Mouse (Mus musculus) neural tube, embryonic 14.5 days (tissue): ENCODE measurements around the gene Gatad2b. TPM values are rescaled to one million over a fixed set of nuclear protein-coding genes. Genes with fewer than 3 reads are reported as not detected.
A peak's percentile ranks its signal among the peaks of the same experiment; 100 is the strongest.

Source experiments
- ATAC-seq: fragments of 200-750 bp; cut with Nextera tagmentation; 2 replicates; pipeline ENCODE4 v1.8.0; 2017; ENCODE audit warnings: low read depth, mild to moderate bottlenecking, moderate TSS enrichment, moderate library complexity
- H3K27ac ChIP-seq: fragments of 300-500 bp; sonication (generic); 2 replicates; pipeline ENCODE4 v1.5.1; 2014; ENCODE audit warnings: low read depth, mild to moderate bottlenecking, control low read depth, low read length, moderate library complexity, mixed read lengths
- H3K27me3 ChIP-seq: fragments of 300-500 bp; sonication (generic); 2 replicates; pipeline ENCODE4 v1.6.1; 2014; ENCODE audit warnings: low read length; ENCODE audit not compliant: control insufficient read depth, insufficient read depth
- H3K36me3 ChIP-seq: fragments of 300-500 bp; sonication (generic); 2 replicates; pipeline ENCODE4 v1.6.1; 2014; ENCODE audit warnings: low read length, mixed read lengths; ENCODE audit not compliant: control insufficient read depth, insufficient read depth
- H3K4me1 ChIP-seq: fragments of 300-500 bp; sonication (generic); 2 replicates; pipeline ENCODE4 v1.6.1; 2014; ENCODE audit warnings: low read length; ENCODE audit not compliant: control insufficient read depth, insufficient read depth
- H3K4me2 ChIP-seq: fragments of 300-500 bp; sonication (generic); 2 replicates; pipeline ENCODE4 v1.6.1; 2014; ENCODE audit warnings: mild to moderate bottlenecking, low read depth, low read length, control low read depth
- H3K4me3 ChIP-seq: fragments of 300-500 bp; sonication (generic); 2 replicates; pipeline ENCODE4 v1.5.1; 2014; ENCODE audit warnings: low read depth, low read length, control low read depth, mixed read lengths
- H3K9ac ChIP-seq: fragments of 300-500 bp; sonication (generic); replicated peaks from 2 replicates; pipeline ENCODE4 v1.6.1; 2014; ENCODE audit warnings: low read depth, mild to moderate bottlenecking, control low read depth, low read length, mixed read lengths
- H3K9me3 ChIP-seq: fragments of 300-500 bp; sonication (generic); 2 replicates; pipeline ENCODE4 v1.6.1; 2016; ENCODE audit warnings: low read length; ENCODE audit not compliant: control insufficient read depth
- WGBS: fragments of 180-500 bp; shearing (Covaris S2); extraction: QIAGEN DNeasy Blood & Tissue Kit; methylation state at CpG from one replicate; pipeline ENCODE4 v1.1.7; 2014; 5-methylcytosine and 5-hydroxymethylcytosine counted together
- polyA plus RNA-seq: library from polyadenylated mRNA; unstranded; fragments of >200 nt; fragmentation: Nextera tagmentation; extraction: Ambion mirVana; gene quantifications from 2 replicates; pipeline ENCODE4 v1.2.1, GENCODE M21; 2014

Gatad2b gene
- polyA plus RNA-seq, 1 experiment from 2014 or later = 21.6 TPM

DNA sequence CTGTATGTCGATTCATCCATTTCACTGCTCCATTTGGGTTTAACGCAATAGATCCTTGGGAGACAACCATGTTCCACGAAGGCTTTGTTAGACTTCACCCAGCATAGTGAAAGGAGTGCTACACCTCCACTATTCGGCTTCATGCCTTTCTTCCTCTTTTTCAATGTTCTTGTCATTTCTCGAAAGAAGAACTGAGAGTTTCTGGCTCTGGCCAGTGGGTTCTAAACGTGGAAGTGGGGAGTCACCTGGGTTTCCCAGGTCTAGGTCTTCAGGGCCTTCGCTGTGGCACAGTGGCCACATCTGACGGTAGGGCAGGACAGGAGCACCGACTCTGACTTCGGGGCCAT, 28.3 kb upstream of the Gatad2b start:
- Histone ChIP-seq H3K36me3 (peaks cover 36% of the 10 kb centered on the region), H3K27ac (peak overlapping the region; percentile 93), H3K9me3 (no peaks in the 10 kb centered on the region), H3K4me2 (peak overlapping the region; percentile 65), H3K9ac (peak overlapping the region; percentile 93), H3K4me1 (peaks cover 7% of the 10 kb centered on the region), H3K4me3 (peak overlapping the region; percentile 86), H3K27me3 (no peaks in the 10 kb centered on the region)
- ATAC-seq = no peak
- WGBS = 37% methylated on average over 10 of the region's 10 CpGs

- Histone ChIP-seq H3K4me1 (peaks cover 7% of the 10 kb centered on the region), H3K4me3 (peak within 1 kb of the TSS; percentile 86), H3K4me2 (peak within 1 kb of the TSS; percentile 65), H3K36me3 (peaks cover 29% of the 10 kb centered on the region), H3K27me3 (no peaks in the 10 kb centered on the region), H3K9ac (peak within 1 kb of the TSS; percentile 93), H3K9me3 (no peaks in the 10 kb centered on the region), H3K27ac (peak within 1 kb of the TSS; percentile 93)
- peak; percentile 82 for ATAC-seq
- under 1% methylated on average over 49 of the region's 87 CpGs for WGBS
Measured at GRCm38 (mm10) chr3:90265034-90265931, 27.7 kb upstream of the Gatad2b start, which contains the start of gene Dennd4b. Gene Dennd4b (plus strand): TSS chr3:90265185.

DNA sequence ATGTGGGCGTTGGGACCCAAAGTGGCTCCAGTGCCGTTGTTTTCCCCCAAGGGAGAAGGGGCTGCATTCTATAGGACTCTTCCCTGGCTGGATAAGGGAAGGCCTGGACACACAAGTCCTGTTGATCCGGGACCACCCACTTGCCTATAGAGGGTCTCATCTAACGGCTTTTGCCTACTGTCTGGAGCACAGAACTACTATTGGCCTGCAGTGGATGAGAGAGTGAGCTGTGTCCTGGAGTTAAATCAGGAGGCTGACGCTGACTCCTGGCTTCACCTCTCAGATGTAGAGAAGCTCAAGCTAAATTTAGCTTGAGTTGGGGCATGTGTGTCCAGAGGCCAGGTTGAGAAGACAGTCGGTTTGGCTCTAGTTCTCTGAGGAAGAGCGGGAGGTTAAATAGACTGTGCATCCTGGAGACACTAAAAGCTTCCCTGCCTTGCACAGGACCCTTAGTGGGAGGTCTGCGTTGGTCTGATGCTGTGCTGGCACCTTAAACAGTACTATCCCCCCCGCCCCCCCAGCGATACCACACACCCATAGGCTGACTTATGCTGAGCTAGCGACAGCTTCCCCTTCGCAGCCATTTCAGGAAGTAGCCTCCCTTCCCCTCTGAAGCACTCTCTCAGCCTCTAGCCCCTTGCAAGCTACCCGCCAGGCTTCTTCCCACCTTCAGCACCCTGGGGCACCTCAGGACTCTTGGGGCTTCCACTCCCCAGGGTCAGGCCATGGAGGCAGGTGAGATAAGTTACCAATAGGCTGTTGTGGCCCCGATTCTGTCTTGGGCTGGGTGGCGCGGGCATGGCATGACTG, 26.8 kb upstream of the Gatad2b start:
- H3K4me3 ChIP-seq = peak overlapping the region; percentile 86
- ATAC-seq = peak; percentile 39
- H3K9ac ChIP-seq = peak overlapping the region; percentile 93
- H3K9me3 ChIP-seq = no peaks in the 10 kb centered on the region
- peaks cover 7% of the 10 kb centered on the region for H3K4me1 ChIP-seq
- H3K4me2 ChIP-seq = peak overlapping the region; percentile 65
- 26% methylated on average over 16 of the region's 16 CpGs for WGBS
- no peaks in the 10 kb centered on the region for H3K27me3 ChIP-seq
- peaks cover 26% of the 10 kb centered on the region for H3K36me3 ChIP-seq
- peak overlapping the region; percentile 93 for H3K27ac ChIP-seq

- Histone ChIP-seq H3K9me3 (no peaks in the 10 kb centered on the region), H3K27ac (no peak overlapping the region), H3K36me3 (peaks cover 21% of the 10 kb centered on the region), H3K9ac (no peak overlapping the region), H3K4me3 (no peak overlapping the region), H3K4me2 (no peak overlapping the region), H3K27me3 (no peaks in the 10 kb centered on the region), H3K4me1 (peaks cover 7% of the 10 kb centered on the region)
- 94% methylated on average over 20 of the region's 20 CpGs for WGBS
- no peak for ATAC-seq
Measured at GRCm38 (mm10) chr3:90266901-90267775, 25.8 kb upstream of the Gatad2b start.

DNA sequence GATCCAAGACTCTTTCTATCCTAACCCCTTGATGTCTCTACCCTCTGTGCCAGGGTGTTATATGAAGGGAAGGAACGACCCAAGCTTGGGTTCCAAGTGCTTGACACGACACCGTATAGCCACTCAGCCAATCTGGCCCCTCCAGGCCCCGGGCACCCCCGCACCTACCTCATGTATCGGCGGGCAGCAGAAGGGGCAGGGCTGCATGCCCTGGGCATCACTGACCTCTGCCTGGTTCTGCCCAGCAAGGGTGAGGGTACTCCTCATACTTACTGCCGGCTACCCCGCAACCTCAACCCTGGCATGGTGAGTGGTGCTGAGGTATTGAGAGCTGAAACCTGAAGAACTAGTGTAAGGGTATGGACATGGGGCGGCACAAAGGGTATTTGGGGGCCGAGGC, 24.8 kb upstream of the Gatad2b start:
- no peak overlapping the region for H3K27ac ChIP-seq
- 95% methylated on average over 11 of the region's 11 CpGs for WGBS
- peaks cover 23% of the 10 kb centered on the region for H3K36me3 ChIP-seq
- no peak overlapping the region for H3K4me3 ChIP-seq
- H3K9ac ChIP-seq = no peak overlapping the region
- no peak for ATAC-seq
- no peaks in the 10 kb centered on the region for H3K9me3 ChIP-seq
- no peaks in the 10 kb centered on the region for H3K27me3 ChIP-seq
- no peak overlapping the region for H3K4me2 ChIP-seq
- H3K4me1 ChIP-seq = peaks cover 7% of the 10 kb centered on the region

DNA sequence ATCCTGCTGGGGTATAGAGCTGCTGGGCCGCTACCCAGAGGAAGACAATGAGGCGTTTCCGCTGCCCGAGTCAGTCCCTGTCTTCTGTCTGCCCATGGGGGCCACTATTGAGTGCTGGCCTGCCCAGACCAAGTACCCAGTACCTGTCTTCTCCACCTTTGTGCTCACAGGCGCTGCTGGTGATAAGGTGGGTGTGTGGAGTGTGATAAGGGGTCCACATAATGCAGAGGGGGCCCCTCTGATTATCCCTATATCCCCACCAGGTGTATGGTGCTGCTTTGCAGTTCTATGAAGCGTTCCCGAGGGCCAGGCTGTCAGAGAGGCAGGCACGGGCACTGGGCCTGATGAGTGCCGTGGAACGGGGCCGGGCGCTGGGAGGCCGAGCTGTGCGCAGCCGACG, 24.0 kb upstream of the Gatad2b start:
- no peak overlapping the region for H3K9ac ChIP-seq
- H3K4me1 ChIP-seq = peaks cover 7% of the 10 kb centered on the region
- 90% methylated on average over 16 of the region's 16 CpGs for WGBS
- H3K4me3 ChIP-seq = no peak overlapping the region
- no peak overlapping the region for H3K4me2 ChIP-seq
- no peak for ATAC-seq
- H3K9me3 ChIP-seq = no peaks in the 10 kb centered on the region
- H3K36me3 ChIP-seq = peaks cover 15% of the 10 kb centered on the region; the same call in 1 of the 2 replicates
- H3K27ac ChIP-seq = no peak overlapping the region
- H3K27me3 ChIP-seq = no peaks in the 10 kb centered on the region

DNA sequence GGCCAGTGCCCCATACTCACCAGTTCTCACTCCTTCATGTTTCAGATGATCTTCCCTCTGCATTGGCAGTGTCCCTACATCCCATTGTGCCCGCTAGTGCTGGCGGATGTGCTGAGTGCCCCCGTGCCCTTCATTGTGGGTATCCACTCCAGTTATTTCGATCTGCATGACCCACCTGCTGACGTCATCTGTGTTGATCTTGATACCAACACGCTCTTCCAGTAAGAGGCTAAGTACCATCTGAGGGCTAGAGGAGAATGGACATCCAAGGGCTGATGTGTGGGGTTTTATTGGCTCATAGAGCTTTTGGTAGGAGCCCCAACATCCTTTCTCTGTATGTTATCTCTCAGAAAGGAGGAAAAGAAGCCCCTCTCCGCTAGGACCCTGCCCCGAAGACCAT, 22.2 kb upstream of the Gatad2b start:
- peaks cover 7% of the 10 kb centered on the region for H3K4me1 ChIP-seq
- H3K9ac ChIP-seq = no peak overlapping the region
- peaks cover 20% of the 10 kb centered on the region; the same call in 1 of the 2 replicates for H3K36me3 ChIP-seq
- no peak for ATAC-seq
- H3K9me3 ChIP-seq = no peaks in the 10 kb centered on the region
- H3K4me2 ChIP-seq = no peak overlapping the region
- 98% methylated on average over 8 of the region's 8 CpGs for WGBS
- no peak overlapping the region for H3K27ac ChIP-seq
- H3K4me3 ChIP-seq = no peak overlapping the region
- H3K27me3 ChIP-seq = no peaks in the 10 kb centered on the region

DNA sequence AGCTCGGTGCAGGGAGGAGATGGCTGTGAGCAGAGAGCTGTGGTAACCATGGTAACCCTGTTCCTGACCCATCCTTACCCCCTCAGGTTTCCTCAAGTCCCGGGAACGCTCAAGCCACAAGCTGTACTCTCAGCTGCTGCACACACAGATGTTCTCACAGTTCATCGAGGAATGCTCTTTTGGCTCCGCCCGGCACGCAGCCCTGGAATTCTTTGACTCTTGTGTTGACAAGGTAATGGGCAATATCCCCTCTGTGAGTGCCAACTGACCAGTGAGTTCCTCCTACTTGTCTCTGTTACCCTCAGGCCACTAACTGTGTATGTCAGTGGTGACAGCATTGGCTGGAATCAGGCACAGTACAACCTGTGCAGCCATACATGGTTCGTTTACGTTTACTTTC, 20.8 kb upstream of the Gatad2b start:
- Histone ChIP-seq H3K27me3 (no peaks in the 10 kb centered on the region), H3K27ac (no peak overlapping the region), H3K9me3 (no peaks in the 10 kb centered on the region), H3K9ac (no peak overlapping the region), H3K4me2 (no peak overlapping the region), H3K4me1 (no peaks in the 10 kb centered on the region), H3K4me3 (no peak overlapping the region), H3K36me3 (peaks cover 25% of the 10 kb centered on the region)
- no peak for ATAC-seq
- 64% methylated on average over 9 of the region's 9 CpGs for WGBS
